Mouse (Mus musculus) MEL (cell line): ENCODE data around the gene Tmem267. TPM values are rescaled to one million over a fixed set of nuclear protein-coding genes. Genes with fewer than 3 reads are reported as not detected.

Experiments used
- DNase-seq: peaks from one replicate; pipeline ENCODE4 v3.0.0; 2011; ENCODE audit warnings: low read depth, low spot score
- H3K27ac ChIP-seq: 2 replicates; pipeline ENCODE4 v1.5.1; 2012; ENCODE audit warnings: low read depth, mild to moderate bottlenecking, control low read depth, low read length, moderate library complexity; ENCODE audit not compliant: control insufficient read depth
- H3K27me3 ChIP-seq, 2 experiments: fragments of 150-350 bp in 1 of 2; sonication (generic) in 1 of 2; 2 replicates each; pipeline ENCODE4 v1.6.1; 2012; ENCODE audit warnings: low read length in 2 of 2, mild to moderate bottlenecking in 2 of 2, improper control_type of control experiment in 1 of 2, moderate library complexity in 1 of 2; ENCODE audit not compliant: insufficient read depth in 2 of 2, control insufficient read depth in 1 of 2
- H3K36me3 ChIP-seq, 2 experiments: 2 replicates each; pipeline ENCODE4 v1.6.1; 2012 to 2014; ENCODE audit warnings: low read length in 2 of 2, improper control_type of control experiment in 1 of 2, inconsistent platforms in 1 of 2, mild to moderate bottlenecking in 1 of 2; ENCODE audit not compliant: insufficient read depth in 2 of 2, control insufficient read depth in 1 of 2
- H3K4me1 ChIP-seq, 2 experiments: fragments of 150-350 bp in 1 of 2; sonication (generic) in 1 of 2; 2 replicates each; pipeline ENCODE4 v1.6.1; 2012; ENCODE audit warnings: low read length in 2 of 2, improper control_type of control experiment in 1 of 2, mild to moderate bottlenecking in 1 of 2; ENCODE audit not compliant: insufficient read depth in 2 of 2, control insufficient read depth in 1 of 2
- H3K4me3 ChIP-seq, 2 experiments: fragments of 150-350 bp in 1 of 2; sonication (generic) in 1 of 2; 2 replicates each; pipeline ENCODE4 v1.5.1; 2012; ENCODE audit warnings: low read depth in 2 of 2, low read length in 2 of 2, mild to moderate bottlenecking in 2 of 2, moderate library complexity in 2 of 2, control low read depth in 1 of 2, improper control_type of control experiment in 1 of 2; ENCODE audit not compliant: control insufficient read depth in 1 of 2, insufficient read depth in 1 of 2
- H3K79me2 ChIP-seq: 2 replicates; pipeline ENCODE4 v1.6.1; 2012; ENCODE audit warnings: mild to moderate bottlenecking, low read length, moderate library complexity; ENCODE audit not compliant: control insufficient read depth, poor library complexity, insufficient read depth
- H3K9ac ChIP-seq: 2 replicates; pipeline ENCODE4 v1.6.1; 2012; ENCODE audit warnings: low read depth, mild to moderate bottlenecking, control low read depth, low read length, moderate library complexity; ENCODE audit not compliant: control insufficient read depth, poor library complexity, severe bottlenecking
- H3K9me3 ChIP-seq: fragments of 150-350 bp; sonication (generic); replicated peaks from 2 replicates; pipeline ENCODE4 v1.6.1; 2012; ENCODE audit warnings: mild to moderate bottlenecking, low read length, improper control_type of control experiment, moderate library complexity; ENCODE audit not compliant: insufficient read depth
- BHLHE40 ChIP-seq: IDR thresholded peaks from 2 replicates; pipeline ENCODE4 v1.6.1; 2012; ENCODE audit warnings: low read depth, mild to moderate bottlenecking, inconsistent platforms, low read length, improper control_type of control experiment, borderline replicate concordance
- CHD1 ChIP-seq: IDR thresholded peaks from 2 replicates; pipeline ENCODE4 v1.6.1; 2012; ENCODE audit warnings: low read depth, mild to moderate bottlenecking, inconsistent platforms, low read length, improper control_type of control experiment
- CTCF ChIP-seq, 3 experiments: IDR thresholded peaks in 2 of 3; conservative IDR thresholded peaks in 1 of 3; 2 replicates each; pipeline ENCODE4 v1.5.1; 2011 to 2012; ENCODE audit warnings: low read length in 3 of 3, low read depth in 2 of 3, mild to moderate bottlenecking in 2 of 3, improper control_type of control experiment in 1 of 3, inconsistent platforms in 1 of 3, mixed read lengths in 1 of 3, moderate library complexity in 1 of 3; ENCODE audit not compliant: control insufficient read depth in 1 of 3, insufficient read depth in 1 of 3, poor library complexity in 1 of 3, severe bottlenecking in 1 of 3
- ETS1 ChIP-seq: IDR thresholded peaks from 2 replicates; pipeline ENCODE4 v1.6.1; 2012; ENCODE audit warnings: low read depth, mild to moderate bottlenecking, inconsistent platforms, low read length, improper control_type of control experiment, moderate library complexity
- HCFC1 ChIP-seq: IDR thresholded peaks from 2 replicates; pipeline ENCODE4 v1.6.1; 2012; ENCODE audit warnings: low read depth, mild to moderate bottlenecking, inconsistent platforms, low read length, improper control_type of control experiment, moderate library complexity
- JUND ChIP-seq: IDR thresholded peaks from 2 replicates; pipeline ENCODE4 v1.6.1; 2011; ENCODE audit warnings: low read depth, mild to moderate bottlenecking, improper control_type of control experiment, low read length
- MAFK ChIP-seq: IDR thresholded peaks from 2 replicates; pipeline ENCODE4 v1.6.1; 2011; ENCODE audit warnings: low read depth, mild to moderate bottlenecking, low read length, improper control_type of control experiment, borderline replicate concordance
- MAZ ChIP-seq: IDR thresholded peaks from 2 replicates; pipeline ENCODE4 v1.6.1; 2012; ENCODE audit warnings: low read depth, mild to moderate bottlenecking, inconsistent platforms, low read length, improper control_type of control experiment
- MEF2A ChIP-seq: IDR thresholded peaks from 2 replicates; pipeline ENCODE4 v1.6.1; 2014; ENCODE audit warnings: low read depth, mild to moderate bottlenecking, inconsistent platforms, low read length, improper control_type of control experiment; ENCODE audit not compliant: poor library complexity, insufficient replicate concordance, severe bottlenecking; ENCODE audit errors: extremely low read depth
- MXI1 ChIP-seq: IDR thresholded peaks from 2 replicates; pipeline ENCODE4 v1.6.1; 2011; ENCODE audit warnings: mild to moderate bottlenecking, low read depth, low read length, improper control_type of control experiment
- MYC ChIP-seq: IDR thresholded peaks from 2 replicates; pipeline ENCODE4 v1.6.1; 2011; ENCODE audit warnings: low read depth, mild to moderate bottlenecking, low read length, improper control_type of control experiment, moderate library complexity
- POLR2A ChIP-seq, 2 experiments: IDR thresholded peaks; 2 replicates each; pipeline ENCODE4 v1.6.1; 2011 to 2012; ENCODE audit warnings: low read length in 2 of 2, mild to moderate bottlenecking in 2 of 2, control low read depth in 1 of 2, improper control_type of control experiment in 1 of 2, low read depth in 1 of 2, moderate library complexity in 1 of 2; ENCODE audit not compliant: control insufficient read depth in 1 of 2, insufficient read depth in 1 of 2, poor library complexity in 1 of 2
- RAD21 ChIP-seq: IDR thresholded peaks from 2 replicates; pipeline ENCODE4 v1.6.1; 2011; ENCODE audit warnings: mild to moderate bottlenecking, low read depth, low read length, improper control_type of control experiment
- RCOR1 ChIP-seq: IDR thresholded peaks from 2 replicates; pipeline ENCODE4 v1.6.1; 2012; ENCODE audit warnings: low read depth, mild to moderate bottlenecking, inconsistent platforms, low read length, improper control_type of control experiment
- UBTF ChIP-seq: IDR thresholded peaks from 2 replicates; pipeline ENCODE4 v1.6.1; 2012; ENCODE audit warnings: low read depth, mild to moderate bottlenecking, inconsistent platforms, low read length, improper control_type of control experiment, moderate library complexity, borderline replicate concordance; ENCODE audit not compliant: insufficient read depth
- ZMIZ1 ChIP-seq: IDR thresholded peaks from 2 replicates; pipeline ENCODE4 v1.6.1; 2012; ENCODE audit warnings: low read depth, mild to moderate bottlenecking, inconsistent platforms, low read length, improper control_type of control experiment, moderate library complexity
- ZNF384 ChIP-seq: IDR thresholded peaks from 2 replicates; pipeline ENCODE4 v1.6.1; 2012; ENCODE audit warnings: low read depth, mild to moderate bottlenecking, inconsistent platforms, low read length, improper control_type of control experiment
- polyA plus RNA-seq, 2 experiments: library from polyadenylated mRNA; stranded (reverse) in 1 of 2; unstranded in 1 of 2; fragments of >175 nt in 1 of 2; fragments of >200 nt in 1 of 2; gene quantifications; 2 replicates each; pipeline versions ENCODE4 v1.2.1 to v1.2.4; 2012; ENCODE audit warnings: low replicate concordance in 2 of 2, low read depth in 1 of 2; ENCODE audit not compliant: insufficient read length in 2 of 2, insufficient read depth in 1 of 2, missing spikeins in 1 of 2
- total RNA-seq: library from RNA; depleted of rRNA; stranded (reverse); fragments of 300-350 nt; gene quantifications from 2 replicates; pipeline ENCODE4 v1.2.3, GENCODE M21; 2012

The Tmem267 gene
- total and polyA plus RNA-seq, 3 experiments = 3.9 to 8.3 TPM; not detected in 1

- no peaks in the 10 kb centered on the region for H3K27me3 ChIP-seq
- H3K4me3 ChIP-seq = no peak overlapping the region
- H3K9ac ChIP-seq = no peak overlapping the region
- H3K27ac ChIP-seq = no peak overlapping the region
- H3K36me3 ChIP-seq = no peaks in the 10 kb centered on the region
- TF ChIP-seq RCOR1 = no peak
- TF ChIP-seq RAD21 = no peak
- TF ChIP-seq CHD1 = no peak
- no peak for TF ChIP-seq ZMIZ1
- TF ChIP-seq MAZ = no peak
- no peak for TF ChIP-seq HCFC1
- no peak for TF ChIP-seq CTCF (IDR thresholded peaks at IDR 0.05 in 2 of 3, conservative IDR thresholded peaks at IDR 0.05 in 1 of 3; ENCODE audit: control insufficient read depth in 1 of 3, insufficient read depth in 1 of 3, low read depth in 2 of 3, low read length in 3 of 3, poor library complexity in 1 of 3, severe bottlenecking in 1 of 3)
- no peak for TF ChIP-seq MEF2A
- TF ChIP-seq MXI1 = no peak
- no peak for TF ChIP-seq MAFK
- no peak for TF ChIP-seq BHLHE40
- TF ChIP-seq UBTF = no peak
- no peak for TF ChIP-seq POLR2A (IDR thresholded peaks at IDR 0.05; ENCODE audit: control insufficient read depth in 1 of 2, insufficient read depth in 1 of 2, low read depth in 1 of 2, low read length in 2 of 2, poor library complexity in 1 of 2)
- no peak for TF ChIP-seq JUND
- TF ChIP-seq MYC = no peak
- DNase-seq = no peak
- no peaks in the 10 kb centered on the region for H3K4me1 ChIP-seq
- no peaks in the 10 kb centered on the region for H3K79me2 ChIP-seq
- H3K9me3 ChIP-seq = no peaks in the 10 kb centered on the region
Measured at GRCm38 (mm10) chr13:119618841-119619240, 131.0 kb downstream of the Tmem267 start.

GRCm38 (mm10) chr13:119619735-119620134, 131.9 kb downstream of the Tmem267 start:
- TF ChIP-seq ETS1 (no peak), ZMIZ1 (no peak), CTCF (IDR thresholded peaks at IDR 0.05 in 2 of 3, conservative IDR thresholded peaks at IDR 0.05 in 1 of 3; ENCODE audit: control insufficient read depth in 1 of 3, insufficient read depth in 1 of 3, low read depth in 2 of 3, low read length in 3 of 3, poor library complexity in 1 of 3, severe bottlenecking in 1 of 3) (no peak), MXI1 (no peak), MYC (no peak), ZNF384 (no peak), BHLHE40 (no peak)
- TF ChIP-seq, all 39 proteins: peak for 0
- no peak for DNase-seq
- H3K27me3 ChIP-seq = no peaks in the 10 kb centered on the region

More at GRCm38 (mm10) chr13:119619735-119620134, 131.9 kb downstream of the Tmem267 start:
- Histone ChIP-seq H3K4me3 (no peak overlapping the region), H3K36me3 (no peaks in the 10 kb centered on the region), H3K79me2 (no peaks in the 10 kb centered on the region), H3K9me3 (no peaks in the 10 kb centered on the region), H3K4me1 (no peaks in the 10 kb centered on the region), H3K9ac (no peak overlapping the region), H3K27ac (no peak overlapping the region)
